Mouse (Mus musculus): Measurements from ENCODE around the gene Sh2d4b. TPM values are rescaled to one million over a fixed set of nuclear protein-coding genes. Genes with fewer than 3 reads are reported as not detected.

Gene Sh2d4b
- total RNA-seq (2021): 1 to 10 TPM; 2.9 to 4.4 TPM

GRCm38 (mm10) chr14:40893196-40893595 lies at the start of gene Sh2d4b:
Gene Sh2d4b, minus strand, starts transcription at chr14:40893266.
- DNase-seq (ENCODE audit: low spot score in 2 of 2): no peak
- intact Hi-C loops (cut with DNase I): loop anchor here (5.0 kb wide), 1 partner anchor 1361 kb away; no protein-coding TSS in a partner anchor

GRCm38 (mm10) chr14:40942429-40942828 lies 49.4 kb upstream of the Sh2d4b start:
- intact Hi-C loops (cut with DNase I): no loop called here
- no peak for DNase-seq (ENCODE audit: low spot score in 2 of 2)

DNA sequence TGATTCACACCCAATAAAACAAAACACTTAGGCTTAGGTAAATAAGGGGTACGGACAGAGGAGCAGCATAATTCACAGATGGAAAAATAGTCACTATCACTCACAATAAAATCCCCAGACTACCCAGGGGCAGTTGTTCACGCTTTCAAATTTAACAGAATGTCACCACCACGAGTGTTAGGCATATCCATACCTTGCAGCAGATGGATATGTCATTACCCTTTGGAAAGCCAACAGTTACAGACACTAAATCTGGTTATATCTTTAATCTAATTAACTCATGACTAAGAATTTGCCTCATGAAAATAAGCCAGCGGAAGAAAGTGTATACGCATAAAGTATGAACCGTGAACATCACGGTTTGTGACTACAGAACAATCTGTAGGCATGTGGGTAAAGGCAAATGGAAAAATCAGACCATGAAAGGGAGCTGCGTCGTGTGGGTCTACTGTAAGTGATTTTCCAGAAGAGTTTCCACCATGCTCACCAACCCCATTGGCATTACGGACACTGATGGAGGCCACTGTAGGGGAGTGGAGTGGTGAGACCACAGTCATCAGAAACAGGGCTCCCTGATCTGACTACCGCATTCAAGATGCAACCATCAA lies 45.4 kb upstream of the Sh2d4b start:
- no peak for DNase-seq (ENCODE audit: low spot score in 2 of 2)
- intact Hi-C loops (cut with DNase I): no loop called here

- DNase-seq (ENCODE audit: low spot score in 2 of 2): no peak
Observed at GRCm38 (mm10) chr14:40937052-40937451, 44.0 kb upstream of the Sh2d4b start.

DNA sequence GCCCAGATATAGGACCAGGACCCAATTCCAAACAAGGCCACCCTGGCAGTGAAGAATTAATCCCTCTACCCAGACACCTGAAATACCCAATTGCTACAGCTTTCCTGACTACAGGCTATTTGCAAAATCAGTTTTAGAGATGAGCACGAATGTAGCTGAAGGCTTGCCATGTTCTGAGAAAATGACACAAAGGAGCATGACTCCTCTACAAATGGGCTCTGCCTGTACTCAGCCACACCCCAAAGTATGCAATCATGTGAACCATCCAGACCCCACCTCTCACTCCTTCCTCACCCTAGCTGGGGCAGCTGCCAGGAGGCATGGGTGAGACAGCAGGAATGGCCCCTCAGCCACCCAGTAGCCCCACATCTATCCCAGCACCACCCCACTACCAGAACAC lies 42.4 kb upstream of the Sh2d4b start:
- DNase-seq (ENCODE audit: low spot score in 2 of 2): no peak
- intact Hi-C loops (cut with DNase I): no loop called here

More at GRCm38 (mm10) chr14:40937052-40937451, 44.0 kb upstream of the Sh2d4b start:
- intact Hi-C loops (cut with DNase I): no loop called here

- intact Hi-C loops (cut with DNase I): no loop called here
- no peak for DNase-seq (ENCODE audit: low spot score in 2 of 2)
Observed at GRCm38 (mm10) chr14:40935054-40935453, 42.0 kb upstream of the Sh2d4b start.

DNA sequence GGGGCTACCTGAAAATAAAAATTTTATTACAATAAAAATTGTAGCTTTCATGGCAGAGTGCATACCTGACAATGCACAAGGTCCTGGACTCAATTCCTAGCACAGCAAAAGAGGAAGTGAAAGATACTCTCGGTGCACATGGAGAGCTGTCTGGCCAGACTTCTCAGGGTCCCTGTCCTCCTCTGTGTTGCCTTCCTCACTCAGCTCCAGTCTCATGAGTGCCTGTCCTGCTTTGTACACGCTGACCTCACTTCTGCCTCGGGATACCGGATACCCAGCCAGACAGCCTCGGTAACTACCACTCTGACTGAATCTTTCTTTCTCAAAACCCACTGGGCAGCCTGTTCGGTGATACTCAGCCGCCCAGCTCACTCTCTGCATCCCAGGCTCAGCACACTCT lies 40.3 kb upstream of the Sh2d4b start:
- intact Hi-C loops (cut with DNase I): no loop called here
- DNase-seq (ENCODE audit: low spot score in 2 of 2): no peak

GRCm38 (mm10) chr14:40932225-40932624 lies 39.2 kb upstream of the Sh2d4b start:
- intact Hi-C loops (cut with DNase I): no loop called here
- no peak for DNase-seq (ENCODE audit: low spot score in 2 of 2)

- intact Hi-C loops (cut with DNase I): no loop called here
- DNase-seq (ENCODE audit: low spot score in 2 of 2): no peak
Observed at GRCm38 (mm10) chr14:40931115-40931829, 38.2 kb upstream of the Sh2d4b start.

- no peak for DNase-seq (ENCODE audit: low spot score in 2 of 2)
- intact Hi-C loops (cut with DNase I): no loop called here
Observed at GRCm38 (mm10) chr14:40929943-40930342, 36.9 kb upstream of the Sh2d4b start.

DNA sequence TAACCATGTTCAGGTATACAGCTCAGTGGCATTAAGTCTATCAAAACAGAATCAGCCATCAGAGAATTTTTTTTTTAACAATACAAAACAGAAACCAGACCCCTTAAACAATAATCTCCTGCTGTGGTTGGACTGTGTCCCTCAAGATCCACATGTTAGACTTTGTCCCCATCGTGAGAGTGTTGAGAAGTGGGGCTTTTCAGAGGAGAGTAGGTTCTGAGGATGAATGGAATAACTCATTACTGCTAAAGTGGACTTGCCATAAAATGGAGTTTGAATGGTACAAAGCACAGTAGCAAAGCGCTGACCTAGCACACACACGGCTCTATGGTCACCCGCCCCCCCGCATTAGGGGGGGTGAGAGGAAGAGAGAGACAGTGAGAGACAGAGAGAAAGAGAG lies 35.8 kb upstream of the Sh2d4b start:
- DNase-seq (ENCODE audit: low spot score in 2 of 2): no peak
- intact Hi-C loops (cut with DNase I): no loop called here

DNA sequence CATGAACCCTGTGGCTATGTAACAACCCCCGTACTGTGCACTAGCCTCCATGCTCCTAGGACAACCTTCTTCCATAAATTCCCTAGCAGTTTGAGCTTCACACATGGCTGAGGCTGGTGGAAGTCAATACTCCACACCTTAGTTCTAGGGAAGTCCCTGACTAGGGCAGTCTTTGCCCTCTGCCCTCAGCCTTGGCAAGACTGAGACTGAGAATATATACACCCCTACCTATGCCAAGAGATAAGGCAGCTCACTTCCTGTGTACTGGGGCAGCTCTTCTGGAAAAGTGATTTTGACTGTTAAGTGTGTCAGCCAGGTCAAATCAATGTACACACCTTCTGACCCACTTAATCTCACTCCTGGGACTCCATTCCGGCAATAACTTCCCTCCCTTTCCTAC lies 34.0 kb upstream of the Sh2d4b start:
- DNase-seq (ENCODE audit: low spot score in 2 of 2): no peak
- intact Hi-C loops (cut with DNase I): no loop called here

DNA sequence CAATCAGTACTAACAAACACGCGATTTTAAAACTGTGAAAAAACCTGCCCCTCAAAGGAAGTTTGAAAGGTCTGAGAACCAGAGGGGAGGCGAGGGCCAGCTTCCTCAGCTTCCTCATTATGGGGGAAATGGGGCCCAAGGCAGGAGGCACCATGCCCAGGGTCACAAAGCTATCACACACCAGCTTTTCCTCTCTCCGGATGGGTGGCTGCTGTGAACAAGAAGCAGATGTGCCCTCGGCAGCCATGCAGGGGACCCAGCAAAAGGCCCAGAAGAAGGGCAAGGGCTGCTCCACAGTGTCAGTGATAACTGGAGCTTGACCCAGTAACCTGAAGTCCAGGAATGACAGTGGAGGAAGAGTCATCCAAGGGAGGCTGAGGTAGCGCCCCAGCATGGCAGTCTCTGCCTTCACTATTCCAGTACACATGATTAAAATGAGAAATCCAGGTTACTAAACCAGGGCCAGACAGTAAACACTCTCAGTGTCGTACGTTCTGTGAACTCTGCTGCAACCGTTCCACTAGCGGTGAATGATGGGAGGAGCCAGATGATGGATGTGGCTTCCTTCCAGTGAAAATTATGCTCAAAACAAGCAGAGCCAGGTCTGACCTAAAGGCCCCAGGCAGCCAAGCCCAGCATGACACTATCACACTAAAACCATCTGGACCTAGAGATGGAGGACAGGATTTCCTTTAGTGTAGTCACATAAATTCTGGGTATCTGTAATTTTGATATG lies 31.5 kb upstream of the Sh2d4b start:
- peak in 1 of 2 experiments; percentile 38 for DNase-seq (ENCODE audit: low spot score in 2 of 2)
- intact Hi-C loops (cut with DNase I): no loop called here

DNA sequence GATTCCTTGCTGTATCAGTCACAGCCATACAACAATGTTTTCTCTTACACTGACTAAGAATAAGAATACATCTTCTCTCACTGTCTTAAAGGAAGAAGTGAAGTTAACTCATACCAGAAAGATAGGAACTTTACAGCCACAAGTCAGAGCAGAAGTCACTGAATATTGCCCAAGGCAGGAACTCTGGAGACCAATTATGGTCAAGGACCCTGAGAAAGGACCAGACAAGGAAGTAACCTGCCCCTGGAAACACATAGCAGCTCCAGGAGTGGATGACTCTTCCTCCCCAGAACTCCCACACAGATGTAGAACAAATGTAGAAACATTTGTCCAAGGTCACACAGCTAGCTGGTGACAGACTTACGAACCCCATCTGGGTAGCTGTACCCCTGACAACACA lies 28.2 kb upstream of the Sh2d4b start:
- intact Hi-C loops (cut with DNase I): no loop called here
- DNase-seq (ENCODE audit: low spot score in 2 of 2): no peak

GRCm38 (mm10) chr14:40919521-40919920 lies 26.5 kb upstream of the Sh2d4b start:
- DNase-seq (ENCODE audit: low spot score in 2 of 2): no peak
- intact Hi-C loops (cut with DNase I): no loop called here

GRCm38 (mm10) chr14:40918477-40918876 lies 25.4 kb upstream of the Sh2d4b start:
- intact Hi-C loops (cut with DNase I): loop anchor here (1.0 kb wide), 1 partner anchor 57 kb away; no protein-coding TSS in a partner anchor
- no peak for DNase-seq (ENCODE audit: low spot score in 2 of 2)

DNA sequence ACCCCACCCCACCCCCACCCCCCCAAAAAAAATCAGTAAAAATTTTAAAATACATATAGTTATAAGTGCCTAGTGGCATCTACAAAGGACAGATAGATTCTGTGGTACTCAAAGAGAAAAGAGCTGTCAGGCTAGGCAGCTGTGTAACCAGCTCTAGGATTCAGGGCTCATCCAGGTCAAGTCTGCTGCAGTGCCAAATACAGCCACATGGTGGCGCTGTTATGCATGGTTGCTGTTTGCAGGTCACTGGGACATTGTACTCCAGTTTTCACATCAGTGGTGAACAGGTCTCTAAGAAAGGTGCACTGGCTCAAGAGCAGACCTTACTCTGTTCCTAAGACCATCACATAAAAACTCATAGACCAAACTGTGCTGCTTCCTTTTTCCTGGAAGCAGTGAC lies 24.6 kb upstream of the Sh2d4b start:
- peak; percentile 90 to 93 for DNase-seq (ENCODE audit: low spot score in 2 of 2)
- intact Hi-C loops (cut with DNase I): loop anchor here (1.0 kb wide), 2 partner anchors 58 to 116 kb away; no protein-coding TSS in a partner anchor

DNA sequence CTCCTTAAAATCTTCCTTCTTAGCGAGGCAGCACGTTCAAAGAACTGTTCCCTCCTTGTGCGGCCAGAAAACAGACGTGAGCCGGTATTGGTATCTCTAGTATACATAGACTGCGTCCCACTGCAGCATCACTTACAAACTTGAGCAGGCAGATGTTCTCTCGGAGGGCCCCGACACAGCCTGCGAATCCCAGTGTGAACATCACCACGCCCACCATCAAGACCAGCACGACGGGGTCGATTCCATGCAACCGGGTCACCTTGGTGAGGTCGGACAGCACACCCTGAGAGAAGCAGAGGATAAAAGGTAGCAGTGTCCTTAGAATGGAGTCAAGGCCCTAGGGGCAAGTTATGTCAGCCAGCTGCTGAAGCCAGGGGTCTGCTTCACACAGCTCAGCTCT lies 23.6 kb upstream of the Sh2d4b start:
- intact Hi-C loops (cut with DNase I): loop anchor here (1.0 kb wide), 1 partner anchor 117 kb away; no protein-coding TSS in a partner anchor
- no peak for DNase-seq (ENCODE audit: low spot score in 2 of 2)

GRCm38 (mm10) chr14:40915838-40916237 lies 22.8 kb upstream of the Sh2d4b start:
- intact Hi-C loops (cut with DNase I): no loop called here
- DNase-seq (ENCODE audit: low spot score in 2 of 2): no peak

DNA sequence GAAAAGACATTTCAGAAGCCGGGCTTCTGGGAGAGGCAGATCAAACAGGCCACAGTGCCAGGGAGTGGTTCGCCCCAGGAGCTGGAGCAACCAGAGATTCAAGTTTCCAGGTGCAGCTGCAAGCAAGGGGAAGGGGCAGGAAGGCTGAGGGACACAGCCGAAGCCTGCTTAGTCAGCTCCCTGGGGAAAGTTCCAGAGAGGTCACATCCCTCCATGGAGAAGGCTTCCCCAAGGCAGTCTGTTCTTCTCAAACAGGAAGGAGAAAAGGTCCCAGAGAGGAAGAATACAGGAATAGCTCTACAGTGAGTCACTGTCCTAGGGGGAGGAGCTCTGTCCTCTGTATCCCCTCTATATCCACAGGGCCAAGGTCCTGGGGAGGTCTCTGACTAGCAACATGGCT lies 21.6 kb upstream of the Sh2d4b start:
- no peak for DNase-seq (ENCODE audit: low spot score in 2 of 2)
- intact Hi-C loops (cut with DNase I): no loop called here

DNA sequence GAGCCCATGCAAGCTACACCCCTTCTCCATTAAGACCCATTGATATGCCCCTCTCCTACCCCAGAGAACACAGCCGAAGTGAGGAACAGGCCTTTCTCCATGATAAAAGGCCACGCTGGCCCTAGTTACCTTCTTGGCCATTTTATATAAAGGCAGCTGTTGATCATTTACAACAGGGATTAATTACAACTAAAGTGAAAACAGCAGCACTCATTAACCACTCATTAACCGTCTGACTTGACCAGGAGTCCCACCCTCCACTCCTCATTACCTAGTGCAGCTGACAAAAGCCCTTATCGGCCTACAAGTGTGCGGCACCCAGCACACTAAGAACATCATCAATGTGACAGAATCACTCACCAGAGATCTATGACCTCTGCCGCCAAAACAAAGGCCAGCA lies 20.6 kb upstream of the Sh2d4b start:
- no peak for DNase-seq (ENCODE audit: low spot score in 2 of 2)
- intact Hi-C loops (cut with DNase I): no loop called here
